Mouse (Mus musculus) left cerebral cortex, adult 2 months (tissue): ENCODE measurements around the gene Gzmb. TPM values are rescaled to one million over a fixed set of nuclear protein-coding genes. Genes with fewer than 3 reads are reported as not detected.
"Not testable (repeated sequence)": the region's sequence is repeated elsewhere in the genome, so short reads cannot be mapped to it uniquely, and the experiment has no call there.

ENCODE experiments used
- DNase-seq, 2 experiments: peaks; one replicate each; pipeline ENCODE4 v3.0.0; 2021 to 2022; ENCODE audit warnings: low spot score in 2 of 2, mixed read lengths in 1 of 2; ENCODE audit errors: extremely low spot score in 1 of 2
- H3K27ac ChIP-seq: fragments of 200-600 bp; 2 replicates; pipeline ENCODE4 v1.8.1; 2022
- H3K4me3 ChIP-seq: fragments of 200-600 bp; 2 replicates; pipeline ENCODE4 v1.8.1; 2022
- CTCF ChIP-seq: fragments of 200-600 bp; IDR thresholded peaks from 2 replicates; pipeline ENCODE4 v1.8.1; 2022; ENCODE audit warnings: antibody characterized with exemption, mild to moderate bottlenecking, moderate library complexity
- intact Hi-C: fragments of 180-260 bp; cut with DNase I; formaldehyde crosslinking; loops from one replicate; pipeline ENCODE4 v1.15.1; 2025
- long read RNA-seq, 2 experiments: library from polyadenylated mRNA; stranded (forward); transcript quantifications; one replicate each; pipeline ENCODE4 v2.0.0; 2021; ENCODE audit warnings: borderline mapping rate in 2 of 2
- total RNA-seq, 2 experiments: library from RNA; stranded (reverse); gene quantifications; 2 replicates each; pipeline ENCODE4 v1.2.3; 2021

The Gzmb gene
- total RNA-seq: not detected
- long read RNA-seq, experiment 1: 0 reads
- long read RNA-seq, experiment 2: 0 reads

- no peak for DNase-seq
- intact Hi-C loops: no loop called here
- Histone ChIP-seq H3K27ac (no peak within 1 kb of the TSS), H3K4me3 (no peak within 1 kb of the TSS)
- TF ChIP-seq CTCF: no peak
Measured at GRCm38 (mm10) chr14:56262153-56262552, at the start of gene Gzmb. Gene Gzmb, minus strand, starts transcription at chr14:56262260.

- H3K4me3 ChIP-seq, H3K27ac ChIP-seq, intact Hi-C loops: not testable (repeated sequence)
Measured at GRCm38 (mm10) chr14:56311801-56312200, 49.7 kb upstream of the Gzmb start.

GRCm38 (mm10) chr14:56310238-56310637, 48.2 kb upstream of the Gzmb start:
- H3K27ac ChIP-seq: no peak overlapping the region
- no peak overlapping the region for H3K4me3 ChIP-seq
- no peak for TF ChIP-seq CTCF
- intact Hi-C loops: no loop called here
- no peak for DNase-seq

More at GRCm38 (mm10) chr14:56311801-56312200, 49.7 kb upstream of the Gzmb start:
- not testable (repeated sequence) for DNase-seq

- TF ChIP-seq CTCF: peak; percentile 72
Measured at GRCm38 (mm10) chr14:56304149-56304548, 42.1 kb upstream of the Gzmb start.

GRCm38 (mm10) chr14:56303506-56304025, 41.5 kb upstream of the Gzmb start:
- intact Hi-C loops: loop anchor here (5.0 kb wide), 1 partner anchor 96 kb away; no protein-coding TSS in a partner anchor
- TF ChIP-seq CTCF: no peak

More at GRCm38 (mm10) chr14:56304149-56304548, 42.1 kb upstream of the Gzmb start:
- intact Hi-C loops: loop anchor here (5.0 kb wide), 1 partner anchor 97 kb away; no protein-coding TSS in a partner anchor
- Histone ChIP-seq H3K4me3 (no peak overlapping the region), H3K27ac (no peak overlapping the region)
- no peak for DNase-seq

GRCm38 (mm10) chr14:56302091-56302490, 40.0 kb upstream of the Gzmb start:
- intact Hi-C loops: loop anchor here (5.0 kb wide), 1 partner anchor 95 kb away; no protein-coding TSS in a partner anchor
- no peak for DNase-seq
- H3K27ac ChIP-seq: no peak overlapping the region
- H3K4me3 ChIP-seq: no peak overlapping the region
- TF ChIP-seq CTCF: no peak

More at GRCm38 (mm10) chr14:56303506-56304025, 41.5 kb upstream of the Gzmb start:
- Histone ChIP-seq H3K27ac (no peak overlapping the region), H3K4me3 (no peak overlapping the region)
- no peak for DNase-seq

- DNase-seq: no peak
- no peak for TF ChIP-seq CTCF
- intact Hi-C loops: no loop called here
- H3K27ac ChIP-seq: no peak overlapping the region
- no peak overlapping the region for H3K4me3 ChIP-seq
Measured at GRCm38 (mm10) chr14:56296786-56297185, 34.7 kb upstream of the Gzmb start.

- H3K27ac ChIP-seq: no peak overlapping the region
- intact Hi-C loops: no loop called here
- DNase-seq: no peak
- TF ChIP-seq CTCF: no peak
- H3K4me3 ChIP-seq: no peak overlapping the region
Measured at GRCm38 (mm10) chr14:56296106-56296505, 34.0 kb upstream of the Gzmb start.

GRCm38 (mm10) chr14:56293146-56293545, 31.1 kb upstream of the Gzmb start:
- no peak for TF ChIP-seq CTCF
- H3K4me3 ChIP-seq: no peak overlapping the region
- H3K27ac ChIP-seq: no peak overlapping the region
- DNase-seq: no peak
- intact Hi-C loops: no loop called here

- intact Hi-C loops: no loop called here
- TF ChIP-seq CTCF: no peak
- H3K27ac ChIP-seq: no peak overlapping the region; the same call in 1 of the 2 replicates
- no peak for DNase-seq
- H3K4me3 ChIP-seq: no peak overlapping the region
Measured at GRCm38 (mm10) chr14:56288651-56289050, 26.6 kb upstream of the Gzmb start.

- intact Hi-C loops: no loop called here
- Histone ChIP-seq H3K4me3 (no peak overlapping the region), H3K27ac (no peak overlapping the region; the same call in 1 of the 2 replicates)
- no peak for TF ChIP-seq CTCF
- no peak for DNase-seq
Measured at GRCm38 (mm10) chr14:56287806-56288205, 25.7 kb upstream of the Gzmb start.

- no peak for TF ChIP-seq CTCF
- H3K27ac ChIP-seq: no peak overlapping the region
- no peak overlapping the region for H3K4me3 ChIP-seq
- intact Hi-C loops: no loop called here
- DNase-seq: no peak
Measured at GRCm38 (mm10) chr14:56284356-56285325, 22.6 kb upstream of the Gzmb start.
